Mouse (Mus musculus) megakaryocyte, embryonic 14.5 days (primary cell): ENCODE measurements around the gene Ripor2.

Experiments
- FLI1 ChIP-seq: IDR thresholded peaks from 2 replicates; pipeline ENCODE4 v1.6.1; 2012; ENCODE audit warnings: low read length, inconsistent platforms, mixed read lengths
- GATA1 ChIP-seq: IDR thresholded peaks from 3 replicates; pipeline ENCODE4 v1.6.1; 2012; ENCODE audit warnings: mixed read lengths, low read length, inconsistent platforms, borderline replicate concordance

GRCm38 (mm10) chr13:24575126-24575525, 6.9 kb upstream of the Ripor2 start:
- no peak for TF ChIP-seq GATA1
- TF ChIP-seq FLI1: no peak
